Mouse (Mus musculus) heart, postnatal 0 days (tissue): ENCODE results near the gene Aspscr1. TPM values are rescaled to one million over a fixed set of nuclear protein-coding genes. Genes with fewer than 3 reads are reported as not detected.

Experiments used
- ATAC-seq: fragments of 200-750 bp; cut with Nextera tagmentation; 2 replicates; pipeline ENCODE4 v1.8.0; 2017; ENCODE audit warnings: low read depth, moderate number of reproducible peaks, moderate library complexity; ENCODE audit not compliant: insufficient read depth
- DNase-seq: peaks from one replicate; pipeline ENCODE4 v3.0.0-alpha.2; 2016; ENCODE audit warnings: low spot score
- H3K27ac ChIP-seq: fragments of 300-500 bp; sonication (generic); 2 replicates; pipeline ENCODE4 v1.5.1; 2014; ENCODE audit warnings: low read depth, mild to moderate bottlenecking
- H3K27me3 ChIP-seq: fragments of 300-500 bp; sonication (generic); 2 replicates; pipeline ENCODE4 v1.6.1; 2014; ENCODE audit warnings: low read length, mixed read lengths; ENCODE audit not compliant: control insufficient read depth, insufficient read depth
- H3K36me3 ChIP-seq: fragments of 300-500 bp; sonication (generic); replicated peaks from 2 replicates; pipeline ENCODE4 v1.6.1; 2014; ENCODE audit warnings: low read length, mixed read lengths; ENCODE audit not compliant: control insufficient read depth, insufficient read depth
- H3K4me1 ChIP-seq: fragments of 300-500 bp; sonication (generic); 2 replicates; pipeline ENCODE4 v1.6.1; 2014; ENCODE audit warnings: antibody characterized with exemption; ENCODE audit not compliant: control insufficient read depth, insufficient read depth
- H3K4me2 ChIP-seq: fragments of 300-500 bp; sonication (generic); 2 replicates; pipeline ENCODE4 v1.6.1; 2014; ENCODE audit warnings: low read depth, mild to moderate bottlenecking, low read length, moderate library complexity
- H3K4me3 ChIP-seq: fragments of 300-500 bp; sonication (generic); 2 replicates; pipeline ENCODE4 v1.5.1; 2014; ENCODE audit warnings: low read depth, low read length
- H3K9ac ChIP-seq: fragments of 300-500 bp; sonication (generic); replicated peaks from 2 replicates; pipeline ENCODE4 v1.6.1; 2014; ENCODE audit warnings: low read depth, low read length, mixed read lengths
- H3K9me3 ChIP-seq: fragments of 300-500 bp; sonication (generic); replicated peaks from 2 replicates; pipeline ENCODE4 v1.6.1; 2016; ENCODE audit warnings: low read length; ENCODE audit not compliant: control insufficient read depth
- CTCF ChIP-seq: IDR thresholded peaks from 2 replicates; pipeline ENCODE4 v1.5.1; 2016; ENCODE audit warnings: antibody characterized with exemption, control low read depth, low read depth
- EP300 ChIP-seq: IDR thresholded peaks from 2 replicates; pipeline ENCODE4 v1.6.1; 2016; ENCODE audit warnings: antibody characterized with exemption, low read depth
- WGBS: fragments of 180-500 bp; shearing (Covaris S2); extraction: QIAGEN DNeasy Blood & Tissue Kit; methylation state at CpG from one replicate; pipeline ENCODE4 v1.1.7; 2014; 5-methylcytosine and 5-hydroxymethylcytosine counted together
- polyA plus RNA-seq: library from polyadenylated mRNA; unstranded; fragments of >200 nt; fragmentation: Nextera tagmentation; extraction: Ambion mirVana; gene quantifications from 2 replicates; pipeline ENCODE4 v1.2.1, GENCODE M21; 2015
- total RNA-seq: library from RNA; depleted of rRNA; stranded (reverse); fragments of >200 nt; gene quantifications from 2 replicates; pipeline ENCODE4 v1.2.3, GENCODE M21; 2014; ENCODE audit warnings: low replicate concordance

The Aspscr1 gene
- total and polyA plus RNA-seq, 2 experiments from 2014 or later, result 87.9 to 146 TPM

DNA sequence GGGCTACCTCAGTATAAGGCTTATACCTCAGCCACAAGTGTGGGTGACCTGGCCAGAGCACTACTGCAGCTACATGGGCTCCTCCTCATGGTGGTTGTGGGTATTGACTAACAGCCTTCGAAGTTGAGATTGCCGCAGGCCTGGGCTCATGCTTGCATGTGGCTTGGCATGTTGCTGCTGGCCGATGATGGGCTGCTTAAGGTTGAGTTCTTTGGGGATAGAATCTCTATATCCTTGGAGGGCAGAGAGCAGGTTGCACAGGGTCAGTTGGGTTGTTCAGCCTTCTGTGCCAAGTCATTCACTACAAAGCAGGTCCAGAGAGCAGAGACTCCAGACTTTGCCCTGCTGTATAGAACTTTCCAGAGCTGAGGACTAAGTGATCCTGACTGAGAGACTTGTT is 7.1 kb downstream of the Aspscr1 start:
- no peaks in the 10 kb centered on the region for H3K9me3 ChIP-seq
- WGBS, result 70% methylated on average over 3 of the region's 3 CpGs
- H3K36me3 ChIP-seq, result peaks cover 47% of the 10 kb centered on the region
- no peak overlapping the region for H3K27ac ChIP-seq
- TF ChIP-seq EP300, result no peak
- TF ChIP-seq CTCF, result peak; percentile 54
- H3K9ac ChIP-seq, result no peak overlapping the region
- DNase-seq (peak; percentile 23), ATAC-seq (peak; percentile 57)
- no peak overlapping the region for H3K4me3 ChIP-seq
- no peak overlapping the region for H3K4me2 ChIP-seq
- no peaks in the 10 kb centered on the region for H3K27me3 ChIP-seq
- H3K4me1 ChIP-seq, result no peaks in the 10 kb centered on the region; the same call in 1 of the 2 replicates

GRCm38 (mm10) chr11:120682683-120683082 is 9.9 kb downstream of the Aspscr1 start:
- Histone ChIP-seq H3K36me3 (peaks cover 53% of the 10 kb centered on the region), H3K27me3 (no peaks in the 10 kb centered on the region), H3K4me1 (no peaks in the 10 kb centered on the region; the same call in 1 of the 2 replicates), H3K4me2 (no peak overlapping the region), H3K9ac (no peak overlapping the region), H3K9me3 (no peaks in the 10 kb centered on the region), H3K4me3 (no peak overlapping the region), H3K27ac (no peak overlapping the region)
- 97% methylated on average over 5 of the region's 5 CpGs for WGBS
- DNase-seq (no peak), ATAC-seq (no peak)
- TF ChIP-seq EP300 (no peak), CTCF (no peak)

GRCm38 (mm10) chr11:120683536-120683935 is 10.8 kb downstream of the Aspscr1 start:
- WGBS, result 88% methylated on average over 3 of the region's 3 CpGs
- Histone ChIP-seq H3K27me3 (no peaks in the 10 kb centered on the region), H3K9ac (no peak overlapping the region), H3K27ac (no peak overlapping the region), H3K4me3 (no peak overlapping the region), H3K4me2 (no peak overlapping the region), H3K36me3 (peaks cover 51% of the 10 kb centered on the region), H3K4me1 (no peaks in the 10 kb centered on the region; the same call in 1 of the 2 replicates), H3K9me3 (no peaks in the 10 kb centered on the region)
- TF ChIP-seq CTCF, result no peak
- no peak for ATAC-seq
- DNase-seq, result no peak

DNA sequence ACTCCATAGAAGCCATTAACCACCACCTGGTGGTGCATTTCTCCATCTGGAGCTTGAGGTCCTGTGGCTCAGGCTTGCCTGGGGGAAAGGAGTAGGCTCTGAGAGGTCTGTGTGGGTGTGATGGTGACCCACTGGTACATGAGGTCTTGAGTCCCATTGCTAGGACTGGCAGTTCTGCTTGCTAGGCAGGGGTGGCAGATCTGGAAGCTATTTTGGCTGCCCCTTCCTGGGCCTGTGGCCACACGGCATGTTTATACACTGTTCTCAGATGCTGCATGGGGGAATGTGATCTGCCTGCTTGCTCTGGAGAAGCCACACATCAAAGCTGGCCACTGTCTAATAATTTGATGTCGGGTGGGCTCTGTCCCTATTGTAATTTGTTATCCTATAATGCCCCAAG is 11.3 kb downstream of the Aspscr1 start:
- Histone ChIP-seq H3K9me3 (no peaks in the 10 kb centered on the region), H3K4me1 (no peaks in the 10 kb centered on the region; the same call in 1 of the 2 replicates), H3K27me3 (no peaks in the 10 kb centered on the region), H3K4me2 (no peak overlapping the region), H3K4me3 (no peak overlapping the region), H3K9ac (no peak overlapping the region), H3K36me3 (peaks cover 54% of the 10 kb centered on the region), H3K27ac (no peak overlapping the region)
- no peak for TF ChIP-seq EP300
- no peak for TF ChIP-seq CTCF
- no peak for DNase-seq
- ATAC-seq, result no peak
- 70% methylated on average over 2 of the region's 2 CpGs for WGBS

DNA sequence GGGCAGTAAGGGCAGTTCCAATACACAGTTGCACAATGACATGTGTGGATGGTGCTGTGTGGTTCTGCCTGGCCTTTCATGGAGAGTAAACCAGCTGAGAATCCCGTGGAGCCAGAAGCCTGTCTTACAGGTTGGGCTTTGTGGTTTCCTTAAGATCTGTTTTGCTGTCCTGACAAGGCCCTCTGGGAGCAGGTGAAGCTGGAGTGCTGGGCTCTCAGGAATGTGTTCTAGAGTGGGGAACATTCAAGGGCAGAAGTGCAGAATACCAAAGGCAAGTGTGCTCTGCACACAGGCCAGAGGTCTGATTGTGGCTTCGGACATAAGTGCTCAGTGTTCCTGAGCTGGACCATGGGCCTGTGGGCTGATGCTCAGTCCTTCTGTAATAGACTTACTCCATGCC is 11.9 kb downstream of the Aspscr1 start:
- ATAC-seq, result no peak

DNA sequence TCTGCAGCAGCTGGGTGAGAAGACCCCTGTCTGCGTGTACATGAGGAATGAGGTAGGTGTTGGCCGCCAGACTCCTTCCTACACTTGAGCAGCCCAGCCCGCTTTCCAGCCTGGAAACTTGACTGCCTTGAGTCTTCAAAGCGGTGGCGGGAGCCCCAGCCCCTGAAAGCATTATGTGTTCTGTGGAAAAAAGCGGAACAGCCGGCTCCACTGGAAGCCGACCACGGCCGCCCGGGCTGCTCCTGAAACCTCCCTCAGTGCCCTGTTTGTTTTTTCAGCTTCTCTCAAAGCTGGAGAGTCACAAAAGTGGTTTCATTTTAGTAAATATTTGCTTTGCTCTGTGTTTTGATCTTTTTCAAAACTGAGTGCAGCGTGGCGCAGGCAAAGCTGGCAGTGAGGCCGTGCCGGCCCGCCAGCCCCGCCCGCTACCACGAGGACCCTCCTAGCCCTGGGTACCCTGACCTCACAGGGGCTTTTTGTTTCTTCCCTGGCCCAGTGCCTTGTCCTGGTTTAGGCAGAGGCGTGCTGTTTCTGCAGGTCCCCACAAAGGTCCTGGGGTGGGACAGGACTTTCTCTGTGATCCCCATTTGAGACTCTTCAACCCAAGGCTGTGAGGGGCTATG is 14.0 kb downstream of the Aspscr1 start:
- 92% methylated on average over 20 of the region's 20 CpGs for WGBS
- Histone ChIP-seq H3K27ac (no peak overlapping the region), H3K9ac (no peak overlapping the region), H3K4me1 (peaks cover 1% of the 10 kb centered on the region; the same call in 1 of the 2 replicates), H3K9me3 (no peaks in the 10 kb centered on the region), H3K27me3 (no peaks in the 10 kb centered on the region), H3K4me2 (no peak overlapping the region), H3K36me3 (peaks cover 53% of the 10 kb centered on the region), H3K4me3 (no peak overlapping the region)
- ATAC-seq, result no peak
- TF ChIP-seq EP300 (no peak), CTCF (no peak)
- no peak for DNase-seq

More for the DNA sequence above, 11.9 kb downstream of the Aspscr1 start:
- no peak for DNase-seq
- H3K4me3 ChIP-seq, result no peak overlapping the region
- no peaks in the 10 kb centered on the region; the same call in 1 of the 2 replicates for H3K4me1 ChIP-seq
- no peak overlapping the region for H3K4me2 ChIP-seq
- TF ChIP-seq EP300, result no peak
- TF ChIP-seq CTCF, result no peak
- H3K27ac ChIP-seq, result no peak overlapping the region
- H3K9me3 ChIP-seq, result no peaks in the 10 kb centered on the region
- peaks cover 59% of the 10 kb centered on the region for H3K36me3 ChIP-seq
- 52% methylated on average over 2 of the region's 2 CpGs for WGBS
- no peaks in the 10 kb centered on the region for H3K27me3 ChIP-seq
- no peak overlapping the region for H3K9ac ChIP-seq
